Mouse (Mus musculus): ENCODE measurements at regions not wholly inside any gene's neighbourhood (a gene's known extent, or its start where the extent isn't known, plus 50 kb on each side); places are given as distances from the start of the nearest gene placed in this dataset. TPM values are rescaled to one million over a fixed set of nuclear protein-coding genes. Genes with fewer than 3 reads are reported as not detected.

- Histone ChIP-seq H3K36me3 (ENCODE audit: control insufficient read depth, insufficient read depth, low read length) (no peaks in the 10 kb centered on the region), H3K27ac (ENCODE audit: low read length) (no peak overlapping the region), H3K4me1 (ENCODE audit: control insufficient read depth, insufficient read depth, low read length) (no peaks in the 10 kb centered on the region), H3K9ac (ENCODE audit: low read depth, low read length) (no peak overlapping the region), H3K4me3 (ENCODE audit: low read depth, low read length) (no peak overlapping the region), H3K27me3 (ENCODE audit: control insufficient read depth, insufficient read depth, low read depth, low read length) (no peaks in the 10 kb centered on the region), H3K9me3 (replicated peaks; ENCODE audit: control insufficient read depth, low read length, poor library complexity, severe bottlenecking) (no peaks in the 10 kb centered on the region), H3K4me2 (ENCODE audit: low read length) (no peak overlapping the region)
- no peak for ATAC-seq
- 3% methylated on average over 2 of the region's 2 CpGs for WGBS
These were observed 925.5 kb downstream of the Ntrk3 start for GRCm38 (mm10) chr7:77812052-77812903.

GRCm38 (mm10) chr7:77786801-77787200 is 951.0 kb downstream of the Ntrk3 start:
- Histone ChIP-seq H3K9ac (ENCODE audit: low read depth, low read length) (no peak overlapping the region), H3K4me3 (ENCODE audit: low read depth, low read length) (no peak overlapping the region), H3K27me3 (ENCODE audit: control insufficient read depth, insufficient read depth, low read depth, low read length) (no peaks in the 10 kb centered on the region), H3K9me3 (replicated peaks; ENCODE audit: control insufficient read depth, low read length, poor library complexity, severe bottlenecking) (no peaks in the 10 kb centered on the region), H3K4me2 (ENCODE audit: low read length) (no peak overlapping the region), H3K27ac (ENCODE audit: low read length) (no peak overlapping the region), H3K4me1 (ENCODE audit: control insufficient read depth, insufficient read depth, low read length) (no peaks in the 10 kb centered on the region), H3K36me3 (ENCODE audit: control insufficient read depth, insufficient read depth, low read length) (no peaks in the 10 kb centered on the region)
- 58% methylated on average over 2 of the region's 2 CpGs for WGBS
- ATAC-seq, result no peak

- H3K9ac ChIP-seq (ENCODE audit: low read depth, low read length), result 0 out of 2 replicates have a peak overlapping the region, but pooled peaks have one; percentile 10
- no peaks in the 10 kb centered on the region for H3K9me3 ChIP-seq (replicated peaks; ENCODE audit: control insufficient read depth, low read length, poor library complexity, severe bottlenecking)
- peaks cover 14% of the 10 kb centered on the region for H3K4me1 ChIP-seq (ENCODE audit: control insufficient read depth, insufficient read depth, low read length)
- no peaks in the 10 kb centered on the region for H3K36me3 ChIP-seq (ENCODE audit: control insufficient read depth, insufficient read depth, low read length)
- WGBS, result 42% methylated on average over 11 of the region's 11 CpGs
- H3K4me3 ChIP-seq (ENCODE audit: low read depth, low read length), result peak overlapping the region; percentile 11; the same call in 1 of the 2 replicates
- ATAC-seq, result peak; percentile 94
- peak overlapping the region; percentile 53 for H3K27ac ChIP-seq (ENCODE audit: low read length)
- H3K4me2 ChIP-seq (ENCODE audit: low read length), result peak overlapping the region; percentile 48
- no peaks in the 10 kb centered on the region for H3K27me3 ChIP-seq (ENCODE audit: control insufficient read depth, insufficient read depth, low read depth, low read length)
These were observed 965.9 kb downstream of the Ntrk3 start for GRCm38 (mm10) chr7:77771711-77772449.

- no peak overlapping the region for H3K4me3 ChIP-seq (ENCODE audit: low read depth, low read length)
- H3K9ac ChIP-seq (ENCODE audit: low read depth, low read length), result no peak overlapping the region
- ATAC-seq, result no peak
- H3K36me3 ChIP-seq (ENCODE audit: control insufficient read depth, insufficient read depth, low read length), result no peaks in the 10 kb centered on the region
- H3K4me1 ChIP-seq (ENCODE audit: control insufficient read depth, insufficient read depth, low read length), result no peaks in the 10 kb centered on the region
- no peak overlapping the region for H3K27ac ChIP-seq (ENCODE audit: low read length)
- no peaks in the 10 kb centered on the region for H3K9me3 ChIP-seq (replicated peaks; ENCODE audit: control insufficient read depth, low read length, poor library complexity, severe bottlenecking)
- H3K4me2 ChIP-seq (ENCODE audit: low read length), result no peak overlapping the region
- no peaks in the 10 kb centered on the region for H3K27me3 ChIP-seq (ENCODE audit: control insufficient read depth, insufficient read depth, low read depth, low read length)
- 73% methylated on average over 4 of the region's 4 CpGs for WGBS
These were observed 998.6 kb downstream of the Ntrk3 start for GRCm38 (mm10) chr7:77738996-77739765.

Small RNA genes lying in the stretch of these regions (microRNA-seq; reads per million reads assigned to microRNA genes)
- not detected for gene Gm44358

All from midbrain, embryonic 16.5 days (tissue).